Mouse (Mus musculus): ENCODE data around the gene Ip6k2. TPM values are rescaled to one million over a fixed set of nuclear protein-coding genes. Genes with fewer than 3 reads are reported as not detected.

Gene Ip6k2
- polyA plus RNA-seq, 1 experiment from 2014 or later = 88.1 TPM

DNA sequence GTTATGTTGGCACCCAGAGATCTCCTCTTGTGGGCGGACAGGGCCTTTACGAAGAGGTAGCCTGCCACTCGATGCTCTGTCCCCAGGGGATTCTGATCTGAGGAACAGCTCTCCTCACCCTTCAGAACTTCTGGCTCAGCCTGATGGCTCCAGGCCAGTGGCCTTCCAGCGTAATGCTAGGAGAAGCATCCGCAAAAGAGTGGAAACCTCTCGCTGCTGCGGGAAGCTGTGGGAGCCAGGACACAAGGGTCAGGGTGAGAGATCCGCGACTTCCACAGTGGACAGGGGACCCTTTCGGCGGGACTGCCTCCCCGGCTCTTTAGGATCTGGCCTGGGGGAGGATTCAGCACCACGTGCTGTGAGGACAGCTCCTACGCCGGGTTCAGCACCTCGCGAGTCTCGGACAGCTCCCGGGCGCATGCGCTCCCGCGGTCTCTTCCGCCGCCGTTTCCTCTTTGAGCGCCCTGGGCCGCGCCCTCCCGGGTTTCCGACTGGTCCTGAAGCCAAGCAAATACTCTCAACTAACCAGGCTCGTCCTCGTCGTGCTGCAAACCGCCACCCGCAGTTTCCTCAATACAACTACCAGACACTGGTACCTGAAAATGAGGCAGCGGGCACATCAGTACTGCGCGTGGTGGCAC, 43.2 kb downstream of the Ip6k2 start:
- Histone ChIP-seq H3K9ac (no peak overlapping the region), H3K27ac (ENCODE audit: low read depth) (no peak overlapping the region), H3K36me3 (ENCODE audit: insufficient read depth) (no peaks in the 10 kb centered on the region), H3K4me2 (peak overlapping the region; percentile 78), H3K4me1 (ENCODE audit: insufficient read depth) (peaks cover 4% of the 10 kb centered on the region; the same call in 1 of the 2 replicates), H3K27me3 (ENCODE audit: insufficient read depth, low read length) (peaks cover 78% of the 10 kb centered on the region), H3K9me3 (ENCODE audit: low read depth, low read length) (no peaks in the 10 kb centered on the region), H3K4me3 (ENCODE audit: low read depth, low read length) (peak overlapping the region; percentile 38)
- DNase-seq (peak; percentile 84), ATAC-seq (ENCODE audit: insufficient read depth) (peak; percentile 41)
- 2% methylated on average over 39 of the region's 39 CpGs for WGBS
- no peak for TF ChIP-seq CTCF (IDR thresholded peaks at IDR 0.05; ENCODE audit: low read depth)

DNA sequence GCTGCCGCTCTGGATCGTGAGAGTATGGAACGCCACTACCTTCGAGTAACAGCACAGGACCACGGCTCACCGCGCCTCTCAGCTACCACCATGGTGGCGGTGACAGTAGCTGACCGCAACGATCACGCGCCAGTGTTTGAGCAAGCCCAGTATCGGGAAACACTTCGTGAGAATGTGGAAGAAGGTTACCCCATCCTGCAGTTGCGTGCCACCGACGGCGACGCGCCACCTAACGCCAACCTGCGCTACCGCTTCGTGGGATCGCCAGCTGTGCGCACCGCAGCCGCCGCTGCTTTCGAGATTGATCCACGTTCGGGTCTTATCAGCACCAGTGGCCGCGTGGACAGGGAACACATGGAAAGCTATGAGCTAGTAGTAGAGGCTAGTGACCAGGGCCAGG, 43.9 kb downstream of the Ip6k2 start:
- TF ChIP-seq CTCF (IDR thresholded peaks at IDR 0.05; ENCODE audit: low read depth) = no peak
- ATAC-seq (ENCODE audit: insufficient read depth) (no peak), DNase-seq (no peak)
- no peak overlapping the region for H3K27ac ChIP-seq (ENCODE audit: low read depth)
- H3K9ac ChIP-seq = no peak overlapping the region
- peaks cover 6% of the 10 kb centered on the region; the same call in 1 of the 2 replicates for H3K4me1 ChIP-seq (ENCODE audit: insufficient read depth)
- H3K4me3 ChIP-seq (ENCODE audit: low read depth, low read length) = peak overlapping the region; percentile 38
- no peaks in the 10 kb centered on the region for H3K9me3 ChIP-seq (ENCODE audit: low read depth, low read length)
- H3K27me3 ChIP-seq (ENCODE audit: insufficient read depth, low read length) = peaks cover 82% of the 10 kb centered on the region
- no peaks in the 10 kb centered on the region for H3K36me3 ChIP-seq (ENCODE audit: insufficient read depth)
- H3K4me2 ChIP-seq = peak overlapping the region; percentile 78
- 10% methylated on average over 34 of the region's 34 CpGs for WGBS

GRCm38 (mm10) chr9:108827906-108828305, 44.3 kb downstream of the Ip6k2 start:
- H3K9me3 ChIP-seq (ENCODE audit: low read depth, low read length) = no peaks in the 10 kb centered on the region
- H3K4me3 ChIP-seq (ENCODE audit: low read depth, low read length) = no peak overlapping the region
- ATAC-seq (ENCODE audit: insufficient read depth) = no peak
- H3K4me1 ChIP-seq (ENCODE audit: insufficient read depth) = peaks cover 6% of the 10 kb centered on the region; the same call in 1 of the 2 replicates
- H3K36me3 ChIP-seq (ENCODE audit: insufficient read depth) = no peaks in the 10 kb centered on the region
- peak overlapping the region; percentile 78; the same call in 1 of the 2 replicates for H3K4me2 ChIP-seq
- WGBS = 62% methylated on average over 18 of the region's 18 CpGs
- H3K27ac ChIP-seq (ENCODE audit: low read depth) = no peak overlapping the region
- DNase-seq = no peak
- H3K9ac ChIP-seq = no peak overlapping the region
- peaks cover 86% of the 10 kb centered on the region for H3K27me3 ChIP-seq (ENCODE audit: insufficient read depth, low read length)
- TF ChIP-seq CTCF (IDR thresholded peaks at IDR 0.05; ENCODE audit: low read depth) = no peak

DNA sequence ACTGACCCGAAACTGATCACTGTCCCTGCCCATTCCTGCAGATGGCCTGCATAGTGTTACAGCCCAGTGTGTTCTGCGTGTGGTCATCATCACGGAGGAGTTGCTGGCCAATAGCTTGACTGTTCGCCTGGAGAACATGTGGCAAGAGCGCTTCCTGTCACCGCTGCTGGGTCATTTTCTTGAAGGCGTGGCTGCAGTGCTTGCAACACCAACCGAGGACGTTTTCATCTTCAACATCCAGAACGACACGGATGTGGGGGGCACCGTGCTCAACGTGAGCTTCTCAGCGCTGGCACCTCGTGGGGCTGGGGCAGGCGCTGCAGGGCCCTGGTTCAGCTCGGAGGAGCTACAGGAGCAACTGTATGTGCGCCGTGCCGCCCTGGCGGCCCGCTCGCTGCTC, 48.0 kb downstream of the Ip6k2 start:
- no peak overlapping the region for H3K9ac ChIP-seq
- 8% methylated on average over 23 of the region's 23 CpGs for WGBS
- H3K4me2 ChIP-seq = peak overlapping the region; percentile 92
- no peak for TF ChIP-seq CTCF (IDR thresholded peaks at IDR 0.05; ENCODE audit: low read depth)
- no peaks in the 10 kb centered on the region for H3K36me3 ChIP-seq (ENCODE audit: insufficient read depth)
- no peak overlapping the region for H3K27ac ChIP-seq (ENCODE audit: low read depth)
- peak overlapping the region; percentile 45 for H3K4me3 ChIP-seq (ENCODE audit: low read depth, low read length)
- ATAC-seq (ENCODE audit: insufficient read depth) (no peak; the same call in 1 of the 2 replicates), DNase-seq (no peak)
- H3K27me3 ChIP-seq (ENCODE audit: insufficient read depth, low read length) = peaks cover 55% of the 10 kb centered on the region
- H3K4me1 ChIP-seq (ENCODE audit: insufficient read depth) = peaks cover 6% of the 10 kb centered on the region; the same call in 1 of the 2 replicates
- no peaks in the 10 kb centered on the region for H3K9me3 ChIP-seq (ENCODE audit: low read depth, low read length)

DNA sequence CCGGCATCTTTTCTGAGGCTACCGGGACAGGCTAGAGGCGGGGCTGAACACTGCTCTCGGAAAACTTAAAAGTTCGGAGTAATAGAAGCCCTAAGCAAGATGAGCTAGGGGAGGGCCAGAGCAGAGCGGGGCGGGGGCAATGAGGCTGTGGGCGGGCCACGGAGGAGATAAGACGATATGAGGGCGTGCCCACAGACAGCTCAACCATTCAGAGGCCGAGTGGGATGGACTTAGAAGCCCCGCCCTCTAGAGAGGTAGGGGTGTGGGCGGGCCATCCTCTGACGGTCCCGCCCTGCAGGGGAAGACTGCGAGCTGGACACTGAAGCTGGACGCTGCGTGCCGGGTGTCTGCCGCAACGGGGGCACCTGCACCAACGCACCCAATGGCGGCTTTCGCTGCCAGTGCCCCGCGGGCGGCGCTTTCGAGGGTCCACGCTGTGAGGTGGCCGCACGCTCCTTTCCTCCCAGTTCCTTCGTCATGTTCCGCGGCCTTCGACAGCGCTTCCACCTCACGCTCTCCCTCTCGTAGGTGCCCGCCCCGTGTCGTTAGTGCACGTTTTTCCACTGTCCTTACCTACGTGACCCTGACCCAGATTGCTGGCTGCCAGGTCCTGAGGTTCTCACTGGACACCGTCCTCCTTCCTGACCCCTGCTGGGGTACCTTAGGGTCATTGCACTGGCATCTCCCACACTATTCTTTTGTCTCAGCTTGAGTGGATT, 49.0 kb downstream of the Ip6k2 start:
- no peak for TF ChIP-seq CTCF (IDR thresholded peaks at IDR 0.05; ENCODE audit: low read depth)
- WGBS = 3% methylated on average over 44 of the region's 46 CpGs
- H3K9me3 ChIP-seq (ENCODE audit: low read depth, low read length) = no peaks in the 10 kb centered on the region
- H3K27ac ChIP-seq (ENCODE audit: low read depth) = no peak overlapping the region
- H3K36me3 ChIP-seq (ENCODE audit: insufficient read depth) = no peaks in the 10 kb centered on the region
- H3K4me3 ChIP-seq (ENCODE audit: low read depth, low read length) = peak overlapping the region; percentile 45
- no peak overlapping the region for H3K9ac ChIP-seq
- peak; percentile 98 for DNase-seq
- ATAC-seq (ENCODE audit: insufficient read depth) = peak; percentile 98
- peak overlapping the region; percentile 92 for H3K4me2 ChIP-seq
- H3K4me1 ChIP-seq (ENCODE audit: insufficient read depth) = peaks cover 6% of the 10 kb centered on the region; the same call in 1 of the 2 replicates
- peaks cover 46% of the 10 kb centered on the region for H3K27me3 ChIP-seq (ENCODE audit: insufficient read depth, low read length)

GRCm38 (mm10) chr9:108842989-108843388, 59.4 kb downstream of the Ip6k2 start:
- TF ChIP-seq CTCF (IDR thresholded peaks at IDR 0.05; ENCODE audit: low read depth) = peak; percentile 40
- Histone ChIP-seq H3K9me3 (ENCODE audit: low read depth, low read length) (no peaks in the 10 kb centered on the region), H3K9ac (no peak overlapping the region), H3K4me2 (peak overlapping the region; percentile 38; the same call in 1 of the 2 replicates), H3K4me1 (ENCODE audit: insufficient read depth) (no peaks in the 10 kb centered on the region), H3K27ac (ENCODE audit: low read depth) (no peak overlapping the region), H3K4me3 (ENCODE audit: low read depth, low read length) (no peak overlapping the region), H3K27me3 (ENCODE audit: insufficient read depth, low read length) (0 out of 2 replicates have a peak, but pooled peaks cover 16% of the 10 kb centered on the region), H3K36me3 (ENCODE audit: insufficient read depth) (no peaks in the 10 kb centered on the region)
- ATAC-seq (ENCODE audit: insufficient read depth) (no peak), DNase-seq (peak; percentile 55)
- 10% methylated on average over 14 of the region's 14 CpGs for WGBS

DNA sequence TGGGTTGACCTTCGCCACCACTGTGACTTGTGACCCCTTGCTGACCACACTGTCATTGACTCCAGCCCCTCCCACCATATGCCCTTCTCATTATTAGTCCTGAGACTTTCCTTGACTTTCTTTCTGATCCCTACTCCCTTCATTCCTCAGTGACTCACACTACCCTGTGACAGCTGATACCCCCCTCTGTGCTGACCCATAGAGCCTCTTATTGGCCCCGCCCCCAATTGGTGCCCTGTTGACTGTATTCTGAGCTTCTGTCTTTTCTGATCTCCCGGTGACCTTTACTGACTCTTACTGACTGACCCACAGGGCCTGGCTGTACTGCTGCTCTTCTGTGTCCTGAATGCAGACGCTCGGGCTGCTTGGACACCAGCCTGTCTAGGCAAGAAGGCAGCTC, 61.8 kb downstream of the Ip6k2 start:
- H3K27ac ChIP-seq (ENCODE audit: low read depth) = no peak overlapping the region
- WGBS = 72% methylated on average over 5 of the region's 5 CpGs
- ATAC-seq (ENCODE audit: insufficient read depth) = no peak

More for the DNA sequence above, 61.8 kb downstream of the Ip6k2 start:
- Histone ChIP-seq H3K27me3 (ENCODE audit: insufficient read depth, low read length) (0 out of 2 replicates have a peak, but pooled peaks cover 16% of the 10 kb centered on the region), H3K4me2 (no peak overlapping the region), H3K9ac (no peak overlapping the region), H3K4me1 (ENCODE audit: insufficient read depth) (no peaks in the 10 kb centered on the region), H3K4me3 (ENCODE audit: low read depth, low read length) (no peak overlapping the region), H3K36me3 (ENCODE audit: insufficient read depth) (no peaks in the 10 kb centered on the region), H3K9me3 (ENCODE audit: low read depth, low read length) (no peaks in the 10 kb centered on the region)
- no peak for DNase-seq
- TF ChIP-seq CTCF (IDR thresholded peaks at IDR 0.05; ENCODE audit: low read depth) = no peak

All from lung, embryonic 14.5 days (tissue).